Mouse (Mus musculus): Measurements from ENCODE around the gene Tnnt3.

Tnnt3 gene

GRCm38 (mm10) chr7:142564955-142565643 lies 66.5 kb downstream of the Tnnt3 start:
- no peak for DNase-seq (ENCODE audit: low spot score)
